Mouse (Mus musculus) mature B cell (primary cell): ENCODE data around the gene B4galt4.

ENCODE experiments used
- in situ Hi-C: fragments of 300-500 bp; cut with MboI; formaldehyde crosslinking; loops from 2 replicates; pipeline ENCODE4 v1.14.3; 2019

The B4galt4 gene

GRCm38 (mm10) chr16:38728576-38729132 lies 13.4 kb upstream of the B4galt4 start:
- in situ Hi-C loops = loop anchor here (10.0 kb wide), 2 partner anchors 104 to 384 kb away; partner anchors contain the start of genes Cox17, Gm21987 and Maats1

- in situ Hi-C loops = loop anchor here (10.0 kb wide), 2 partner anchors 104 to 384 kb away; partner anchors contain the start of genes Cox17, Gm21987 and Maats1
Measured at GRCm38 (mm10) chr16:38729139-38729538, 12.9 kb upstream of the B4galt4 start.

- in situ Hi-C loops = loop anchor here (10.0 kb wide), 2 partner anchors 105 to 385 kb away; partner anchors contain the start of genes Cox17, Gm21987 and Maats1
Measured at GRCm38 (mm10) chr16:38729610-38730288, 12.3 kb upstream of the B4galt4 start.

- in situ Hi-C loops = no loop called here
Measured at GRCm38 (mm10) chr16:38730921-38731320, 11.1 kb upstream of the B4galt4 start.

- in situ Hi-C loops = no loop called here
Measured at GRCm38 (mm10) chr16:38741204-38741903, 710 bp upstream of the B4galt4 start.

- in situ Hi-C loops = no loop called here
Measured at GRCm38 (mm10) chr16:38742659-38743131, 631 bp downstream of the B4galt4 start.

- in situ Hi-C loops = no loop called here
Measured at GRCm38 (mm10) chr16:38743941-38744673, 2.0 kb downstream of the B4galt4 start.

- in situ Hi-C loops = no loop called here
Measured at GRCm38 (mm10) chr16:38750803-38751202, 8.7 kb downstream of the B4galt4 start.

GRCm38 (mm10) chr16:38753631-38754030 lies 11.6 kb downstream of the B4galt4 start:
- in situ Hi-C loops = no loop called here

GRCm38 (mm10) chr16:38755452-38756176 lies 13.6 kb downstream of the B4galt4 start:
- in situ Hi-C loops = no loop called here

GRCm38 (mm10) chr16:38756177-38756503 lies 14.1 kb downstream of the B4galt4 start:
- in situ Hi-C loops = no loop called here

GRCm38 (mm10) chr16:38756572-38756971 lies 14.5 kb downstream of the B4galt4 start:
- in situ Hi-C loops = no loop called here

GRCm38 (mm10) chr16:38757626-38758025 lies 15.6 kb downstream of the B4galt4 start:
- in situ Hi-C loops = no loop called here

- in situ Hi-C loops = no loop called here
Measured at GRCm38 (mm10) chr16:38758104-38758861, 16.2 kb downstream of the B4galt4 start.

- in situ Hi-C loops = no loop called here
Measured at GRCm38 (mm10) chr16:38760239-38760638, 18.2 kb downstream of the B4galt4 start.

GRCm38 (mm10) chr16:38760834-38761375 lies 18.8 kb downstream of the B4galt4 start:
- in situ Hi-C loops = no loop called here

GRCm38 (mm10) chr16:38761972-38762371 lies 19.9 kb downstream of the B4galt4 start:
- in situ Hi-C loops = no loop called here

- in situ Hi-C loops = no loop called here
Measured at GRCm38 (mm10) chr16:38762401-38762800, 20.3 kb downstream of the B4galt4 start.

GRCm38 (mm10) chr16:38763508-38763907 lies 21.4 kb downstream of the B4galt4 start:
- in situ Hi-C loops = no loop called here

- in situ Hi-C loops = no loop called here
Measured at GRCm38 (mm10) chr16:38766671-38767070, 24.6 kb downstream of the B4galt4 start.
